Mouse (Mus musculus) E14TG2a.4 (cell line): Measurements from ENCODE around the gene Kcnn3.

Experiments
- CTCF ChIP-seq: conservative IDR thresholded peaks from 2 replicates; pipeline ENCODE4 v1.5.1; 2014; ENCODE audit warnings: low read length
- POU5F1 ChIP-seq: IDR thresholded peaks from 2 replicates; pipeline ENCODE4 v1.6.1; 2014; ENCODE audit warnings: low read length, borderline replicate concordance

GRCm38 (mm10) chr3:89631750-89632149 lies 111.8 kb downstream of the Kcnn3 start:
- no peak for TF ChIP-seq CTCF
- no peak for TF ChIP-seq POU5F1
